Mouse (Mus musculus): ENCODE measurements around the gene Rbbp8nl.

Gene Rbbp8nl

GRCm38 (mm10) chr2:180257001-180257521, 32.6 kb downstream of the Rbbp8nl start, which contains the start of gene Rps21:
Rps21 (plus strand) TSS chr2:180257377.
- DNase-seq = peak; percentile 98 to 99

- peak in 1 of 2 experiments; percentile 50 for DNase-seq
These were observed 33.2 kb downstream of the Rbbp8nl start for GRCm38 (mm10) chr2:180256296-180257000.

GRCm38 (mm10) chr2:180255701-180256100, 34.0 kb downstream of the Rbbp8nl start:
- peak in 1 of 2 experiments; percentile 59 for DNase-seq

GRCm38 (mm10) chr2:180254436-180255209, 35.1 kb downstream of the Rbbp8nl start:
- peak in 1 of 2 experiments; percentile 53 for DNase-seq

- no peak for DNase-seq
These were observed 37.8 kb downstream of the Rbbp8nl start for GRCm38 (mm10) chr2:180251838-180252237.

GRCm38 (mm10) chr2:180250930-180251611, 38.6 kb downstream of the Rbbp8nl start:
- peak; percentile 83 to 84 for DNase-seq

- DNase-seq = peak; percentile 45 to 73
These were observed 40.6 kb downstream of the Rbbp8nl start for GRCm38 (mm10) chr2:180248947-180249660.

- no peak for DNase-seq
These were observed 41.8 kb downstream of the Rbbp8nl start for GRCm38 (mm10) chr2:180247916-180248315.

GRCm38 (mm10) chr2:180243108-180243507, 46.6 kb downstream of the Rbbp8nl start:
- no peak for DNase-seq

- no peak for DNase-seq
These were observed 51.1 kb downstream of the Rbbp8nl start for GRCm38 (mm10) chr2:180238591-180238990.

GRCm38 (mm10) chr2:180237601-180238345, 51.9 kb downstream of the Rbbp8nl start:
- peak in 1 of 2 experiments; percentile 55 for DNase-seq

- DNase-seq = peak in 1 of 2 experiments; percentile 65
These were observed 52.7 kb downstream of the Rbbp8nl start for GRCm38 (mm10) chr2:180236930-180237329.

GRCm38 (mm10) chr2:180236500-180236899, 53.2 kb downstream of the Rbbp8nl start:
- peak in 1 of 2 experiments; percentile 41 for DNase-seq

- no peak for DNase-seq
These were observed 53.9 kb downstream of the Rbbp8nl start for GRCm38 (mm10) chr2:180235788-180236187.

GRCm38 (mm10) chr2:180234980-180235379, 54.7 kb downstream of the Rbbp8nl start:
- DNase-seq = peak in 1 of 2 experiments; percentile 62

- DNase-seq = no peak
These were observed 55.3 kb downstream of the Rbbp8nl start for GRCm38 (mm10) chr2:180234353-180234752.

GRCm38 (mm10) chr2:180233101-180233904, 56.4 kb downstream of the Rbbp8nl start:
- no peak for DNase-seq

GRCm38 (mm10) chr2:180230482-180230881, 59.2 kb downstream of the Rbbp8nl start:
- peak in 1 of 2 experiments; percentile 37 for DNase-seq

GRCm38 (mm10) chr2:180229129-180229528, 60.5 kb downstream of the Rbbp8nl start:
- DNase-seq = no peak

- peak; percentile 77 to 86 for DNase-seq
These were observed 61.1 kb downstream of the Rbbp8nl start for GRCm38 (mm10) chr2:180228592-180228991.

GRCm38 (mm10) chr2:180228060-180228458, 61.6 kb downstream of the Rbbp8nl start:
- no peak for DNase-seq

All from kidney, postnatal 25 days (tissue).